Mouse (Mus musculus) heart, postnatal 14 days (tissue): ENCODE results near the gene Oxgr1. TPM values are rescaled to one million over a fixed set of nuclear protein-coding genes. Genes with fewer than 3 reads are reported as not detected.
A peak's percentile ranks its signal among the peaks of the same experiment; 100 is the strongest.

ENCODE experiments used
- DNase-seq, 2 experiments: peaks; one replicate each; pipeline ENCODE4 v3.0.0; 2021 to 2022
- intact Hi-C: fragments of 180-260 bp; cut with DNase I; formaldehyde crosslinking; loops from one replicate; pipeline ENCODE4 v1.15.1; 2025
- long read RNA-seq, 2 experiments: library from polyadenylated mRNA; stranded (forward); transcript quantifications; one replicate each; pipeline ENCODE4 v2.0.0; 2021
- total RNA-seq, 2 experiments: library from RNA; stranded (reverse); gene quantifications; 2 replicates each; pipeline ENCODE4 v1.2.3; 2021

The Oxgr1 gene
- not detected for total RNA-seq
- long read RNA-seq, experiment 1, result 0 reads
- long read RNA-seq, experiment 2, result 0 reads

GRCm38 (mm10) chr14:120042187-120042820 is at the start of gene Oxgr1:
Oxgr1 (minus strand) TSS chr14:120042435.
- no peak for DNase-seq
- intact Hi-C loops, result no loop called here

GRCm38 (mm10) chr14:120090401-120090800 is 48.2 kb upstream of the Oxgr1 start:
- intact Hi-C loops, result no loop called here
- no peak for DNase-seq

GRCm38 (mm10) chr14:120089649-120090360 is 47.6 kb upstream of the Oxgr1 start:
- intact Hi-C loops, result loop anchor here (5.0 kb wide), 1 partner anchor 32 kb away; no protein-coding TSS in a partner anchor

GRCm38 (mm10) chr14:120089006-120089648 is 46.9 kb upstream of the Oxgr1 start:
- intact Hi-C loops, result loop anchor here (5.0 kb wide), 1 partner anchor 33 kb away; no protein-coding TSS in a partner anchor
- DNase-seq, result no peak

More at GRCm38 (mm10) chr14:120089649-120090360, 47.6 kb upstream of the Oxgr1 start:
- DNase-seq, result no peak

GRCm38 (mm10) chr14:120084084-120084667 is 41.9 kb upstream of the Oxgr1 start:
- DNase-seq, result no peak
- intact Hi-C loops, result no loop called here

GRCm38 (mm10) chr14:120076192-120076591 is 34.0 kb upstream of the Oxgr1 start:
- intact Hi-C loops, result loop anchor here (5.0 to 10.0 kb wide), 4 partner anchors 61 to 689 kb away; no protein-coding TSS in a partner anchor
- DNase-seq, result peak in 1 of 2 experiments; percentile 40

GRCm38 (mm10) chr14:120075746-120076145 is 33.5 kb upstream of the Oxgr1 start:
- intact Hi-C loops, result loop anchor here (5.0 to 10.0 kb wide), 4 partner anchors 62 to 689 kb away; no protein-coding TSS in a partner anchor
- DNase-seq, result no peak

GRCm38 (mm10) chr14:120074231-120074630 is 32.0 kb upstream of the Oxgr1 start:
- no peak for DNase-seq
- intact Hi-C loops, result loop anchor here (10.0 kb wide), 1 partner anchor 691 kb away; no protein-coding TSS in a partner anchor

- intact Hi-C loops, result loop anchor here (5.0 kb wide), 1 partner anchor 1019 kb away; no protein-coding TSS in a partner anchor
- DNase-seq, result peak; percentile 34 to 63
Observed at GRCm38 (mm10) chr14:120061096-120061495, 18.9 kb upstream of the Oxgr1 start.

GRCm38 (mm10) chr14:120033454-120033853 is 8.8 kb downstream of the Oxgr1 start:
- no peak for DNase-seq
- intact Hi-C loops, result no loop called here

GRCm38 (mm10) chr14:120019948-120020347 is 22.3 kb downstream of the Oxgr1 start:
- intact Hi-C loops, result no loop called here
- DNase-seq, result no peak

GRCm38 (mm10) chr14:120009969-120010872 is 32.0 kb downstream of the Oxgr1 start:
- no peak for DNase-seq
- intact Hi-C loops, result no loop called here

GRCm38 (mm10) chr14:120005153-120005552 is 37.1 kb downstream of the Oxgr1 start:
- intact Hi-C loops, result no loop called here
- no peak for DNase-seq

GRCm38 (mm10) chr14:120003661-120004060 is 38.6 kb downstream of the Oxgr1 start:
- intact Hi-C loops, result no loop called here
- DNase-seq, result no peak

- intact Hi-C loops, result no loop called here
- no peak for DNase-seq
Observed at GRCm38 (mm10) chr14:120002673-120003072, 39.6 kb downstream of the Oxgr1 start.

GRCm38 (mm10) chr14:119989651-119990050 is 52.6 kb downstream of the Oxgr1 start:
- no peak for DNase-seq
- intact Hi-C loops, result no loop called here

GRCm38 (mm10) chr14:119988937-119989645 is 53.1 kb downstream of the Oxgr1 start:
- DNase-seq, result no peak
- intact Hi-C loops, result no loop called here

GRCm38 (mm10) chr14:119987257-119987656 is 55.0 kb downstream of the Oxgr1 start:
- intact Hi-C loops, result no loop called here

GRCm38 (mm10) chr14:119986778-119987177 is 55.5 kb downstream of the Oxgr1 start:
- DNase-seq, result no peak
- intact Hi-C loops, result no loop called here

More at GRCm38 (mm10) chr14:119987257-119987656, 55.0 kb downstream of the Oxgr1 start:
- no peak for DNase-seq
